Mouse (Mus musculus) T-helper 2 cell (primary cell): ENCODE measurements around the gene Rnf5.

Experiments used
- in situ Hi-C: fragments of 300-600 bp; cut with MboI, MseI; formaldehyde crosslinking; loops from one replicate; pipeline ENCODE4 v1.15.1; 2025; ENCODE audit warnings: high pct_unique_total_duplicates

Rnf5 gene

DNA sequence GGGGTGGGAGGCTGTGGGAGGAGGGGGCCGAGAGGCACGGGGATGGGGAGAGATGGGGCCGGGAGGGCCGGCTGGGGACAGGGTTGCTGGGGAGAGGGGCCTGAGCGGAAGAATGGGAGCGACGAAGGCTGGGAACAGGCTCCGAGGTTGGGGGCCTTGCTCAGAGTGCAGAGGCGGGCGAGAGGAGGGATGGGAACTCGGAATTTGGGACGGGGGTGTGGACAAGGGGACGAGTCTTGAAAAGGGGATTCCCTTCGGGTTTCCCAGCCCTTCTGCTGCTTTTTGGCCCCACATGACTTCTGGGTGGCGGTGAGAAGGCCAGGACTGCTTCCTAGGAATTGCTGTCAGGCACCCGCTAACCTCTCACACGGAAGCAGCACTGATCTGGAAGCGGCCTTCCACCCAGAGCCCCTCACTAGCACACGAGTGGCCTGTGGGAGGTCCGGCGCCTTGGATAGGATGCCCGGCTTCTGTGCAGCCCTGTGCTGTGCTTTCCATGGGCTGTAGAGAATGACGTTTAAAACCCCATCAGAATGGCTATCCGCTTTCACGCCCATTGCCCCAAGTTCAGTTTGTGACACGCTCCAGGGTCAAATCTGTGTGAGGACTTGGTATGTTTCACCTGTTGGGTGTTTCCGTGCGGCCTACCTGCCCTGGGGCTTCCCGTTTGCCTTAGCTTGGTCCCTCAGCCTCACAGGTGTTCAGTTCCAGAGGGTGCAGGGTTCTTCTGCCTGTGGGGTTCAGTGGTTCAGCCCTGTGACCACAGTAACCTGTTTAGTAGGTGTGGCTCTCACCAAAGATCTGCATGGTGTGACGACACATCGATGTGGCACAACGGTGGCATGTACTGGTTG, 2.9 kb upstream of the Rnf5 start:
- in situ Hi-C loops = no loop called here

- in situ Hi-C loops = no loop called here
Observed at GRCm38 (mm10) chr17:34605609-34606008, 2.1 kb upstream of the Rnf5 start.

GRCm38 (mm10) chr17:34604511-34605237, 1.2 kb upstream of the Rnf5 start:
- in situ Hi-C loops = no loop called here

DNA sequence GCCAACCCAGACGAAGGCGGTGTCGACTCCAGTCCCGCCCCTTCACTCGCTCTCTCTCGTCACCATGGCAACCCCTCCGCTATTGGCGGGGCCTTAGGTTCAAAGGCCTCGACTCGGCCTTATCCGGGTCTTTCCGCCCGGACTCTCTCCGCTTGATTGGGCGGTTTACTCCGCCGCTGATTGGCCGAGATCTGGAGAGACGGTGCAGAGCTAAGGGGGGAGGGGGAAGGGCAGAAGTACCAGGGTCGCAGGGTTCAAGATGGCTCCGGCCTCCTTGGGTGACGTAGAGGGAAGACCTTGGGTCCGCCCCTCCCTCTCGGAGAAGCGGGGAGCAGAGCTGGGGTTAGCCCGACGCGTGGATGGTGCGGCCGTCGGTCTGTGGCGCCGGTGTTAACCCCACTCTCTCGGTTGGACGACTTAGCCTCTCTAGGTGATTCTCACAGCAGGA, 595 bp upstream of the Rnf5 start, which contains the start of gene Agpat1:
TSS of gene Agpat1 (plus strand) at position 202 of the 448 bp plus-strand sequence.
- in situ Hi-C loops = no loop called here

DNA sequence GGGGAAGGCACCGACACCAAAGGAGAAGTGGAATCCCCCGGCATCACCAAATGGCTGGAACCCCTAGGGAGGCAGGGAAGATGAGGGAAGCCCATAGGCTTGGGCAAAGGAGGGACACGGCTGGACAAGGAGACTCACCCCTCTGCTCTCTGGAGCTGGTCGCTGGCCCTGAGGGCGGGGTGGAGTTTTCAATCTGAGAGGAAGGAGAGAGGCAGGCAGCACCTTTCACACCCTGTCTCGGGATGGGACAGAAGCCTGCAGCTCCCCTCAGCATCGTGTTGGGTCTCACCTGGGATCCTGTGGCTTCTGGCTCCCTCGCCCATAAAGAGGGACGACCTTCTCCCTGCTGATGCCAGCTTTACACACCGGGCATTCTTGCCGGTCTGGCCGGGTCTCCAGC, 1.7 kb downstream of the Rnf5 start:
- in situ Hi-C loops = no loop called here

DNA sequence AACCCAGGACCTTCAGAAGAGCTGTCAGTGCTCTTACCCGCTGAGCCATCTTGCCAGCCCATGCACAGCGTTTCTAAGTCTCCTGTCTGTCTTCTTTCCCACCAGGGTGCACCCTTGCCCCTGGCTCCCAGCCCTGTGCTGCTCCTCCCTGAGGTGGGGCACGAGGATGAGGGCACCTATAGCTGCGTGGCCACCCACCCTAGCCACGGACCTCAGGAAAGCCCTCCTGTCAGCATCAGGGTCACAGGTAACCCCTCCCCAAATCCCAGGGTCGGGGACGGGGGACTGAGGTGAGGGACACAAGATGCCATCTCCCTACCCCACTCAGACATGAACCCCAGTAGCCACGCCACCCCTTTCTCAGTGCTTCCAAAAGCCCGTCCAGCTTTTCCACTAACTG, 3.6 kb downstream of the Rnf5 start:
- in situ Hi-C loops = no loop called here

- in situ Hi-C loops = no loop called here
Observed at GRCm38 (mm10) chr17:34597566-34598095, 5.9 kb downstream of the Rnf5 start, which contains the start of gene Ager. Gene Ager, plus strand, starts transcription at chr17:34597862.

- in situ Hi-C loops = no loop called here
Observed at GRCm38 (mm10) chr17:34596098-34596497, 7.4 kb downstream of the Rnf5 start.

DNA sequence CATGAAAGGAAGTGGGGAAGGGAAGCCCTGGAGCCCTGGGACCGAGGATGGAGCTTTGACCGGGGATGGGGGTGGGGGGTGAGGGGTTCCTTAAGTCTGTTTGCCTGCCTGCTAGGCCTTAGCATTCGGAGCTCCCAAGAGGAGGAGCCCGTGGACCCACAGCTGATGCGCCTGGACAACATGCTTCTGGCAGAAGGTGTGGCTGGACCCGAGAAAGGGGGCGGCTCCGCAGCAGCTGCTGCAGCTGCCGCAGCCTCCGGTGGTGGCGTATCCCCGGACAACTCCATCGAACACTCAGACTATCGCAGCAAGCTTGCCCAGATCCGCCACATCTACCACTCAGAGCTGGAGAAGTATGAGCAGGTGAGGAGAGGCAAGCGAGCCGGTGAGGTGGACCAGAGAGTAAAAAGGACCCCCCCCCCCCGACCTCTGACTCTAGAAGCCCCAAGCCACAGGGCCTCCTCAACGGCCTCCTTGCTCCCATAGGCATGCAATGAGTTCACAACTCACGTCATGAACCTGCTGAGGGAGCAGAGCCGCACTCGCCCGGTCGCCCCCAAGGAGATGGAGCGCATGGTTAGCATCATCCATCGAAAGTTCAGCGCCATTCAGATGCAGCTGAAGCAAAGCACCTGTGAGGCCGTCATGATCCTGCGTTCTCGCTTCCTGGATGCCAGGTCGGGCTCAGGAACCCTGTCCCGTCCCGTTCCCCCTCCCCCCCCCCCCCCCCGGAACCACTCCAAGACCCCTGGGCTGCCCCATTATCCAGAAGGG, 9.6 kb downstream of the Rnf5 start:
- in situ Hi-C loops = no loop called here

DNA sequence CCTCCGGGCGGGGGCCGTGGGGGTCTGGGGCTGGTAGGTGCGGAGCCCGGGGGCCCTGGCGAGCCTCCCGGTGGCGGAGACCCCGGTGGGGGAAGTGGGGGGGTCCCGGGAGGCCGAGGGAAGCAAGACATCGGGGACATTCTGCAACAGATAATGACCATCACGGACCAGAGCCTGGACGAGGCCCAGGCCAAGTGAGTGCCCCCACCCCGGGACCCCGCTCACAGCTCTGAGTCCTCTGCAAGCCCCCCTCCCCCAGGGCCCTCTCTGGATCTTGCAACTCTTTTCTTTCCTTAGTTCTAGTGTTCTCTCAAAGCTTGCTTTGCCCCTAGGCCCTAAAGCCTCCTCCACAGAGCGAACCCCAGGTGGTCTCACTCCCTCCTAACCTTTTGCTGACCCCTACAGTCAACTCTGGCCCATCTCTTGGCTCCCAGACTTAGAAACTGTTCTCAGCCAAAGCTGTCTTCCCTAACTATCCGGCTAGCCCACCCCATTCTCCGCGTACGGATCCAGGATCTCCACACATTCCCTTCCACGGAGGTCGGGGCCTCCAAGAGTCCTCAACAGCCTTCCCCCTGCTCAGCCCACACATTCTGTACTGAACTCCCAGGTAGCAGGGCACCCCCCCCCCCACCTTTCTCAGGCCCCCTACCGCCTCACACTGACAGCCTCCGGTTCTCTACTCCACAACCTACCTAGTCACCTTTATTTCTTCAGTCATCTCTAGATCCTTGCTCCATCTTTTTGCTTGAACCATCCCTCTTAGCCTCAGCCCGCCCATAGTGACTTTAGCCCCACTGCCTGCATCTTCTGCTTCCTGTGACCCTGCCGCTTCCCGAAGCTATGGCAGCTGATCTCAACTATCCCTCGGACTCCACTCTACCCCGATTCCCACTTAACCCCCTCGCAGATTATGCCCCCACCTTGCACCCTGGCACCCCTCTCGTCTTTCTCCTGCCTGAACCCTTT, 10.6 kb downstream of the Rnf5 start:
- in situ Hi-C loops = no loop called here

DNA sequence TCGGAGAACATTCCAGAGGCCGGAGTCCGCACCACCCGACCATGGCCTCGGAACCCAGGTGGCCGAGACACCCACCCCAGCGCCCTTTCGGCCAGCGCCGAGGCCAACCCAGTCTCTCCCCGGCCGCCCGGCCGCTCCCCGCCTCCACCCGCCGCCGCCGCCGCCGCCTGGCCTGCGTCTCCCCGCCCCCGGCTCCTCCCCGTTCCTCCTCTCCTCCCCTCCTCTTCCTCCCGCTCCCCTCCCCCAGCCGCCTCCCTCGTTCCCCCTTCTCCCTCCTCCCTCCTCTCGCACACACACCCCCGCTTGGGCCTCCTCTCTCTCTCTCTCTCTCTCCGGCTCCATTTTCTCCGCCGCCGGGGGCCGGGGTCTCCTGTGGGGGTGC, 11.5 kb downstream of the Rnf5 start:
- in situ Hi-C loops = no loop called here

GRCm38 (mm10) chr17:34591029-34591993, 12.2 kb downstream of the Rnf5 start, which contains the start of gene Pbx2:
Gene Pbx2, plus strand, starts transcription at chr17:34591266.
- in situ Hi-C loops = no loop called here

- in situ Hi-C loops = no loop called here
Observed at GRCm38 (mm10) chr17:34590154-34590987, 13.1 kb downstream of the Rnf5 start.

- in situ Hi-C loops = no loop called here
Observed at GRCm38 (mm10) chr17:34589681-34590101, 13.8 kb downstream of the Rnf5 start, which contains the start of gene Gpsm3. Gene Gpsm3, plus strand, starts transcription at chr17:34589806.

GRCm38 (mm10) chr17:34589206-34589605, 14.3 kb downstream of the Rnf5 start:
- in situ Hi-C loops = no loop called here

GRCm38 (mm10) chr17:34588767-34589166, 14.7 kb downstream of the Rnf5 start:
- in situ Hi-C loops = no loop called here

DNA sequence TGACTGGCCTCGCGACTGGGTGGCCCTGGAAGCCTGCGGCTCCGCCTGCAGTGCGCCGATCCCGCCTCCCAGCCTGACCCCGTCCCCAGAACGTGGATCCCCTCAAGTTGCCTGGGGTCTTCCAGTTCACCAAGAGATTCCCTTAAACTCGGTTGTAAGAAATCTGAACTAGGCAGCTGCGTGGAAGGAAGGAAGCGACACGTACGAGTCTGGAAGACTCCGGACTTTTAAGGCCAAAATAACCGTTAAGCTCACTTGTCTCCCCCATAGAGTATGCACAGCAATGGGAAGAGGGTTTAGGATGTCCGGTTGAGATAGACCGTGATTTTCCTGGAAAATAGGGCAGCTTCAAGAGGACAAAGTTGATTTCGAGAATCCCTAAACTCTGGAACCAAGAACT, 15.7 kb downstream of the Rnf5 start:
- in situ Hi-C loops = no loop called here

- in situ Hi-C loops = no loop called here
Observed at GRCm38 (mm10) chr17:34587423-34587811, 16.1 kb downstream of the Rnf5 start.
